Mouse (Mus musculus): ENCODE results near the gene Zfp106.

Gene Zfp106

DNA sequence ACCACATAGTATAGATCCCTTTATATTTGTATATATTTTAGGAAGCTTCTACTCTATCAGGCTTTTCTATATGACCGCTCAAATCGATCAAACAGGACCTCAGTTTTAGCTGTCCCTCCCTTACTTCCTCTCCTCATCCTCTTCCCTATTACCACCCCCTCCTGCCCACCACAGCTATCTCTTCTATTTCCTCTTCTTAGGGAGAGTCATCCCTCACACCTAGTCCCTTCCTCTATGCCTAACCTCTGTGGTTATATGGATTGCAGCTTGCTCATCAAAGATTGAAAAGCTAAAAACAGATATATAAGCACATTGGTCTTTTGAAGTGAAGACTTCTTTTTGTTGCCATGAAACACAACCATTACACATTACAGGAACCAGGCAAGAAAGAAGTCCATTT, 18.9 kb downstream of the Zfp106 start:
- DNase-seq (ENCODE audit: low read depth), result no peak

DNA sequence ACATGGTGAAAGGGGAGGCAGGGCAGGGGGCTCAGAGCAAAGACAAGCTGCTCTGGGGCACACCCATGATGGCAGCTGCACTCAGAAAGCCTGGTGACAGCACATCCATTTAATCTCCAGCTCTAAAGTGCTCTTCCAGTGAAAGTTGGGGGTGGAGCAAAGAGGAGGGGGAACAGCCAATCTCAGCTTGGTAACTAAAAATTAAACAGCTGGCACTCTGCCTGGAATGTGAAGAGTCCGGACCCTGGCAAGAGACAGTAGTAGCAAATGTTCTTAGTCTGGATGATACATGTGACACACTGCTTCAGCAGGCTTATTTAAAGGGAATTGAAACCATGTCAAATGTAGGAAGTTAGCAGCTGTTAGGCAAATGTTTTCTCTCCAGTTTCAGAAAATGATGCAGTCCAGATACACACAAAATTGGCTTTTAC, 23.9 kb downstream of the Zfp106 start:
- no peak for DNase-seq (ENCODE audit: low read depth)

DNA sequence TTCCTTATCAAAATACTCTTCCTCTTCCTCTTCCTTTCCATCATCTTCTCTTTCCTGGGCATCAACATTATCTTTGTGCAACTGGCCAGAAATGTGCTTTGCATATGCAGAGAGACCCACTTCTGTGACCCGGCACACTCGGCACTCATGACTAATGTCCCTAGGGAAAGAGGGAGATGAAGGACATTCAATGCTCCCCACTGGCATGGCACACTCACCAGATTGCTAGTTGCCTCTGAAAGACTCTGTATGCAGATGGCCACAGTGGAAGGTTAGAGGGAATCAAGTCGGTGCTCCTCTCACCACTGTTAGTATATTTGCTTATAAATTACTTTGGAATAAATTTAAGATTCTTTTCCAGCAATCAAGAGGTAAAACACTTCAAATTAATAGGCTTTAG, 24.3 kb downstream of the Zfp106 start:
- DNase-seq (ENCODE audit: low read depth), result no peak

DNA sequence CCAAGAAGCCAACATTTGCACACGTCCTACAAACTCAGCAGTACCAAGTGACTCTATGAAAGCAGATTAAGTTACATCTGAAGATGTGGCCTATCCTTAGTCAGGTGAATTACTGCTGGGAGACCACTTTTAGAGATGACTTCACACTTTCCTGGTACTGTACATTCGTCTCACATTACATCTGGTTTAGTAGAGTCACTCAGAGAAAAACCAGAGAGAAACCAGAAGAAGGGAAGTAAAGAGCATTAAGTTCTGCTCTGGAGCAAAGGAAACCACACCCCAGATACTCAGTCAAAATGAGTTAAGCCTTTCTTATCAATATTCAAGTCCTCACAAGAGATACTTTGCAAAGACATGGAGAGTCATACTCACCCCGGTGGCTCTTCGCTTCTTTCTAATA, 32.4 kb downstream of the Zfp106 start:
- no peak for DNase-seq (ENCODE audit: low read depth)

DNA sequence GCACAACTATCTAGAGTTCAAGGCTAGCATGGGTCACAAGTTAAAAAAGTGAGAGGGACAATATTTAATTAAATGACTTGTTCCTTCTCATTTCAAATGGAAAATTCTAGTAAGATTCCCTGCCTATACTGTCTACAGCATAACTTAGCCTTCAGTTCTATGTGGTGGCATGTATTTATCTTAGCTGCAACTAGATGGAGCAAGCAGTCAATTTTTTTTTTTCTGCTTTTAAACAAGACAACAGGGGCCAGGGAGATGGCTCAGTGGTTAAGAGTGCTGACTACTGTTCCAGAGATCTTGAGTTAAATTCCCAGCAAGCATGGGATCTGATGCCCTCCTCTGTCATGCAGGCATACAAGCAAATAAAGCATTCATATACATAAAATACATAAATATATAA, 34.1 kb downstream of the Zfp106 start:
- DNase-seq (ENCODE audit: low read depth), result no peak

DNA sequence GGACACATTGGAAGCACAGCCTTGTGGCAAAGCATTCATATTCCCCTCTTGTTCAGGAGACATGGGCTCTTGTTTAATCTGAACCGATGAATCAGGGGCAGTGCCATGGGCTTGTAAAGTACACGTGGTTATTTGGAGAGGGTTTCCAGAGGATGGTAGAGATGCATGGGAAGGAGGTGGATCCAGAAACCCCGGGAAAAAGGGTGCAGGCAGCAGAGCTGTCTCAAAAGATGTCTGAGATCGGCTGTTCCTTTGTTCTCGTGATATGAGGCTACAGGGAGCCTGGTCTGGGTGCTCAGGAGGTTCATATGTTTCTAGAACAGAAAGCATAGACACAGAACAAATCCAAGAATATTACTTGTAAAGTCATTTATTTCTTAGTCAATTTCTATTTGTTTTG, 36.9 kb downstream of the Zfp106 start:
- no peak for DNase-seq (ENCODE audit: low read depth)

DNA sequence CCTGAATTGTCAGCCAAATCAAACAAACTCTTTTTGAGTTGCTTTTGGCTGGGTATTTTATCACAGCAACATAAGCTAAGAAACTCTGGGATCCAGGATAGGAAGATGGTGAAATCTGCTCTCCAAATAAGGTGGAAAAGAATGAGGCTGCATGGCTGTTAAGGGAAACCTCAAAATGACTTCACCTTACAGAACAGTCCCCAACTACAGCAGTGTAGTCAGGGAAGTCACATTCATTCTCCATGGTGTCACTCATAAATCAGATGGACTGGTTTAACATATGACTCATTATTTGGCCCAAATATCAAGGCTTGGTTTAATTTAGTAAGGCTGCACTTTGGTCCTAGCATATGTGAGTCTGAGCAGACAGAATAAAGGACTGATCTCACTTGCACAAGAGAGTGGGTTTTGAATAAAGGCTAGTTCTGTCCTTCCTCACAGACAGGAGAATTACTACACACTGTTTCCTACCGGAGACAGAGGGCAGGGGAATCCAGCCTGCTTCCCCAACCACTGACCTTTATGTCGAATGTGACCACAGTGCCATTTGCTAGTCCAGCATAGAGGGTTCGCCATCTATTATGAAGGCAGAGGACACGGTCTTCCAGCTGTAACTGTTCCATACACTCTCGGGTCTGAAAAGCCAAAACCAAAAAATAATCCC, 45.0 kb downstream of the Zfp106 start:
- no peak for DNase-seq (ENCODE audit: low read depth)

DNA sequence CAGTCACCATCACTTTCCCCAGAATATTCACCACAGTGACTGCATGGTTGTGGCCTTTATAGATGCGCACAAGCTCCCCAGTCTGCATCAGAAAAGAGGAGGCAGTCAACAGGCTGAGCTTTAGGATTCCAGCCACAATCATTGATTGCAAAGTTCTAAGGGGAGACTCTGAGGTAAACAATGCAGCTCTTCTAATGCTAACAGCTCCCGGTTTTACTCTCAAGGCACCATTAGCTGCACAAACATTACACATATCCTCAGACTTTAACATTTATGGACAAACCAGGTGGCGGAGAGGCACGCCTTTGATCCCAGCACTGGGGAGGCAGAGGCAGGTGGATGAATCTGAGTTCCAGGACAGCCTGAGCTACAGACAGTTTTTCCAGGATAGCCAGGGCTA, 49.5 kb downstream of the Zfp106 start:
- no peak for DNase-seq (ENCODE audit: low read depth)

DNA sequence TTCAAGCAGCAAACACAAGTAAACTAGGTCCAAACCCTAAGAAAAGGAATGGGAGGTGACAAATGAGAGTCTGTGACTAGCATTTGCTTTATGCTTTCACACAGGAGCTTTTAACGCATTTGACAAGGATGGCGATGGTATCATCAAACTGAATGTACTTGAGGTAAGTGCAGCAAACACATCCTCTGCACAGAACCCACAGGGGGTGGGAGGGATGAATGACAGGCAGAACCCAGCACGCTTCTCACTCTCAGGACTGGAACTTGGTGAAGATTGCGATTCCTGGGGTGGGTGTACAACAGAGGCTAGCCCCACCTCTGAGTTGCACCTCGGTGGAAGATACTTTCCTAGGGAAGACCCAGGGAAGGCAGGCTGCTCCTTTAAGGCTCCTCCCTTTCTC, 59.7 kb downstream of the Zfp106 start:
- no peak for DNase-seq (ENCODE audit: low read depth)

DNA sequence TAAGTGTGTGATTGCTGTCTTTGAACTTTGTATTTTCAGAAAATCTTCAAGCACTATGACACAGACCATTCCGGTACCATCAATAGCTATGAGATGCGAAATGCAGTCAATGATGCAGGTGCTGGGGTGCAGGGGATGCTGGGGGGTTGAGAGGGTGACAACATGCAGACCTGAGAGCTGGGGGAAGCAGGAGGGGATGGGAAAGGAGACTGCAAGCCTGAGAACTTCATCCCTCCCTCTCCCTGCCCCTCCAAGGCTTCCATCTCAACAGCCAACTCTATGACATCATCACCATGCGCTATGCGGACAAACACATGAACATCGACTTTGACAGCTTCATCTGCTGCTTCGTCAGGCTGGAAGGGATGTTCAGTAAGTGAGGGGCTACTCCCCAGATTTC, 60.5 kb downstream of the Zfp106 start:
- DNase-seq (ENCODE audit: low read depth), result no peak

DNA sequence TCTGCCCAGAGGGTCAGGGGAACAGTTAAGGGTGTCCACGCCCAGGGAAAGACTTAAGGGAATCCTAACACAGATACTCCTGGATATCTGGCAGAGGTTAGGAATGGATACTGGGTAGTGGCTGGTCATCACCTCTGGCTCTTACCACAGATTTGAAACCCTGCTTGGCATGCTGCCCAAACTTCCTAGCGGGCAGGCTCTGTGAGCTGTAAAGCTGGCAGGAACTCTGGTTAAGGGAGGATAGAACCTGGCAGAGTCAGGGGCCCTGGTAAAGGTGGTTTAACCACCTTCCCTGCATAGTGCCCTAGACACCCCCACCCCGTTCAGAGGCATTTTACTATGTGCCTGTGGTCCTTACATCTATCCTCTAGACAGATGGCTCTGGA, 61.0 kb downstream of the Zfp106 start:
- DNase-seq (ENCODE audit: low read depth), result no peak

DNA sequence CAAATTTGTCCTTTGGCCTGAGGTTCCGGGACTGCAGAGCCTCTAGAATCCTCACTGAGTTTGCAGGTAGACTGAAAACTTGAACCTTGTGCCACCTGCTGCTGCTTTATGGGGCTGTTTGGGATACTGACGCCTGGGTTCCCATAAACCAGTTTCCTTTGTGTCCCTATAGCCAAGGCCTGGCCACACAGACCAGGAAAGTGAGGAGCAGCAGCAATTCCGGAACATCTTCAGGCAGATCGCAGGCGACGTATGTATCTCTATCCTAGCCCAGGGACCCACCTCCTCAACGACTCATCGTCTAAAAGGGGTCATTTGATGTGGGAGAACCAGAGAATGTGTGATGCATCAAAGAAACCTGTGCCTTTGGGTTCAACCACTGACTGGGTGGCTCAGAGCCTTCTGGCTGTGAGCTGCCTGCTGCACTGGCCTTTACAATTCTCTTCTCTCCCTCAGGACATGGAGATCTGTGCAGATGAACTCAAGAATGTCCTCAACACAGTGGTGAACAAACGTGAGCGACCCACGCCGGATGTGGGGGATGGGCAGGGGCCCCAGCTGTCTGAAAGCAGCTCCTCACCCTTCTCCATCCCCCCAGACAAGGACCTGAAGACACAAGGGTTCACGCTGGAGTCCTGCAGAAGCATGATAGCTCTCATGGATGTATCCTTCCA, 61.6 kb downstream of the Zfp106 start:
- no peak for DNase-seq (ENCODE audit: low read depth)

DNA sequence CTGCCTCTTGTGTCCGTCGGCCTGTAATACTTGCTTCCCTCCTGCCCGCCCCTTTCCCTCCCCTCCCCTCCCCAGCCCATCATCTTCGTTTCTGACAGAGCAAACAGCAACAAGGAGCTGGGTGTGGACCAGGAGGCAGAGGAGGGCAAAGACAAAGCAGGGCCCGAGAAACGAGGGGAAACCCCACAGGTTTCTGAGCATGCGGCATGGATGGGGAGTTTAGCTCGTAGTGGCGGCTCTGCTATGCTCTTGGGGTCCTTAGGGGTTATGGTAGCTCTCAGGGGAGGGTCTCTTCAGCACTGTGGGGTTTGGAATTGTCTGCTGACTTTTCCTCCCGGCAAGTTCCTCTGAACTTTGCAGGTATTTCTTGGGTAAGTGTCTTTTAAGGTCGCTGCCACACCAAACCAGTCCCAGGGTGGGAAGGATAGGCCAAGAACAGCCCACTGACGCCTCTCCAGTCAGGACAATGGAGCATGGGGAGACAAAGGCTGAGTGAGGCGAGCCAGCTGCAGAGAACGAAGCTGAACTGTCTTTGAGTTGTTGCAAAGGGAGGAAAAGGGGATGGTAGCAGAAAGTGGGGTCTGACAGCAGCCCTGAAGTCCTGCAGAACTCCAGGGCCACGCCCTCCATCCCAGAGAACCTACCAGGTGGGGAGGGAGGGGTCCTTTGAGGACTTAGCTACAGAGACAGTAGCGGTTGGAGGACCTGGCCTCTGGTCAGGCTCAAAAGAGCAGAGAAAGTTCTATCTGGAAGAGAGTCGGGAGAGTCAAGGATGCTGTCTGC, 62.3 kb downstream of the Zfp106 start:
- DNase-seq (ENCODE audit: low read depth), result no peak

DNA sequence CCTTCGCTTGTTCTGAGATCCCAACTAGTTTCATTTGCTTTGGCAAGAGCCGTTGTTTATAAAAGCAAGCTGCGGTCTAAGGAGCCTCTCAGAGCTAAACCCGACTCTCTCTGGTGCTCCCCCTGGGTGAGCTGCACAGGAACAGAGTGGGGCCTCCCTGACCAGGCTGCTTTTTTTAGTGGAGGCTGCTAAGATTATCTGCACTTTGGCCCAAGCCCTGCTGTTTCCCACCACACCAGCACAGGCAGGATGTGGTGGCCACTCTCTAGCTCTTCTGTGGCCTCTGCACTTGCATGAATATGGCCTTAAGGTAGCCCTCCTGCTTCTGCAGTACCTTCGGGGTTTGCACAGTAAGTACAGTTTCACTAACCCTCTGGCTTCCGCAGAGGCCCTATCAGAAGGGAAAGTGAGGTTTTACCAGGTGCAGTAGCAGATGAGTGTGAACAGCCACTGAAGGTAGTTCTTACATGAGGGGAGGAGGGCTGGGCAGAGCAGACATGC, 63.6 kb downstream of the Zfp106 start:
- DNase-seq (ENCODE audit: low read depth), result peak; percentile 29

DNA sequence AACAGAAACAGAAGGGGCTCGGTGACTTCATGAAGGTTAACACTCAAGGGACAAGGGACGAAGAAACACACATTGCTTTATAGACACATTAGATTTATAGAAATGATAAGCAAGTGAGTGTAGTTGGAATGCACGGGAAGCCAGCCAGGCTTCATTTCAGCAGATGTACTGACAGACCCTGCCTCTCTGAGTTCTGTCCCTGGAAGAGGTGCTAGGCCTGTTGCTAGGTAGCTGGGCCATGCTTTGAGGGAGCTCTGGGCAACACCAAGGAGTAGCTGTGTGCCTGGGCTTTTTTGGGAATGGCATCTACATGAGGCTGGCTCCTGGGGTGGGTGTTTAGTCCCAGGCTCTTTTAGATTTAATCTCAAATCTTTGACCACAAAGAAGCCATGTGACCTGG, 67.1 kb downstream of the Zfp106 start:
- no peak for DNase-seq (ENCODE audit: low read depth)

DNA sequence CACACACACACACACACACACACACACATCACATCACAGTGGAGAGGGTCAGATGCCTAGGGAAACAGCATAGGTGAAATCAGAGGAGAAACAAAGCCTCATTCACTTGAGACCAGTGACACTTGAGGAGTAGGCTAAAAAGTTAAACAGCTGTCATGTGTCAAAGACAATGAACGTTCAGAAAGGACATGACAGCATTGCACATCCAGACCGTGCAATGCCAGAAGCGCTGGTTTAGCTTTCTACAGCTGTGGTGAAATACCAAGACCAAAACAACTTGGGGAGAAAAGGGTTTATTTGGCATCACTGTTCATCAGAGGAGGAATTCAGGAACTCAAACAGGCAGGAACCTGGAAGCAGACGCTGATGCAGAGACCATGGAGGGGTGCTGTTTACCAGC, 70.4 kb downstream of the Zfp106 start:
- DNase-seq (ENCODE audit: low read depth), result no peak

DNA sequence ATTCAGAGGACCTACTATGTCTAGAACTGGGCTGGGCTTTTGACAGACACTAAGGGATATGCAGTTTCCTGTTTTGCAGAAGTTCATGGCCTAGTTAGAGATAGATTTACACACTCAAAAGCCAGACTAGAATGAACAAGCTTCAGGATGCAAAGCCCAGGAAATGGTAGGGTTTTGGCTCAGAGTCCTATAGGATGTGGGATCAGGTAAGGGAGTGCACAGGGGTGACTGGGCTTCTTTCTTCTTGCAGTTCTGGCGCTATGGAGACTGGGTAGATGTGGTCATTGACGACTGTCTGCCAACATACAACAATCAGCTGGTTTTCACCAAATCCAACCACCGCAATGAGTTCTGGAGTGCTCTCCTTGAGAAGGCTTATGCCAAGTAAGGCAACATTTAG, 79.4 kb downstream of the Zfp106 start:
- no peak for DNase-seq (ENCODE audit: low read depth)

DNA sequence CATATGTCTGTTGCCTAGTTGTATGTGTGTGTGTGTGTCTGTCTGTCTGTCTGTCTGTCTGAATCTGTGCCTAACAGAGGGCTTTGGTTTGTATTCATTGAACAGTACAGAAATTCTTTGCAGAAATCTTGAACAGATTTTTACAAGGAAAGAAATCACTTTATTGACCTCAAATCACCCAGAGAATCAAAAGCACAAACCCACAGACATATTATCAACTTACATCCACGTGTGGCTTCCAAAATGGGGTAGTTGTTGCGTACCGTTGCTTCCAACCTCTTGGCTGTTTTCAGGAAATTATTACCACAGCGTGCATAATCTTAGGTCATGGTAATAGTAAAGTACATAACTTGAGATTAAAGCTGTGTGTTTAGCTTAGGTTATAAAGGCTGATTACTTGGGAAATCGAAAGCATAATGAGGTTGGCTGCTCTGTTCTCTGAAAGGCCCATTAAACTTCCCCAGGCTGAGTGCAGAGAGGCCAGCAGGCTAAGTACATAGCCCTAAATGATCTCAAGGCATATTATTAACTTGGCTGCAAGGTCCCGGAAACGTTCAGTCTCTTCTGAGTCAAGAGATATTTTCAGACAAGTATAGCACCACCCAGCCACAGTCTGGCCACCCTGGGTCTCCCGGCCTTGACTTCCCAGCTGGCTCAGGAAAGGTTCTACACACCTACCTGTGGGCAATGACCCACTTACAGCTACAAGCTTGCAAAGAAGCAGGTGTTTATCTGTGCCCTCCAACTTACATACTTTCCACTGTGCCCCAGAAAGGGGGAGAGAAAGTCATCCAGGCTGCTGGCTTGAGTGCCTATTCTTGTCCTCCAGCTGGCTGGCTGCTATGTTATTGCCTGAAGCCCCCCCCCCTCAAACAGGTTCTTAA, 80.9 kb downstream of the Zfp106 start:
- no peak for DNase-seq (ENCODE audit: low read depth)

DNA sequence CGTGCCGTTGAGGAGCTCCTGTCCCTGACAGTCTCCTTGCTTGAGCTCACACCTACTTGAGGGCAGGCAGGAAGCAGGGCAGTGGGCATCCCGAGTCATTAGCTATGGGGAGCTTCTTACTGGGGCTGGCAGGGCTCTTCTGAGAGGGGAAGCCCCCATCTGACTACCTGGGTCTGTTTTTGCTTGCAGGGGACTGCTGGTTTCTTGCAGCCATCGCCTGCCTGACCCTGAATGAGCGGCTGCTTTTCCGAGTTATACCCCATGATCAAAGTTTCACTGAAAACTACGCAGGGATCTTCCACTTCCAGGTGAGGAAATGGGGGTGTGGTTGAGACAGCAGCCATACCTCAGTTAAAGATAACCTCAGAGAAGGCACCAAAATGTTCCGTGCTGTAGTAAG, 81.7 kb downstream of the Zfp106 start:
- DNase-seq (ENCODE audit: low read depth), result no peak

DNA sequence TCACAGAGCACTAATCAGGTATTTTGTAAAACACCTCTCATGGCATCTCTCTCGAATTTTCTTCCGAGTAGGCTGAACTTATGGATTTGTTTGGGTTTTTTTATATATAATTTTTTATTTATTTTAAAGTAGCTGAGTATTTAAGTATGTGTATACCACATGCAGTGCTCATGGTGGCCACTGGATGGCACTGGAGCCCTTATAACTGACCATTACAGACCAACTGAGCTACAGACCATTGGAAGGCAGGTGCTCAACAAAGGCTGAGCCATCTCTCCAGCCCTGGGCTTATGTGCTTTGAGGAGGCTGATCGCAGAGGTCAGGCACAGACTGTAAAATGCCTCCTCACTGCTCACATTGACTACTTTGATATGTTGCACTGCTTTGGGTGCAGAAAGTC, 85.0 kb downstream of the Zfp106 start:
- peak; percentile 64 for DNase-seq (ENCODE audit: low read depth)

DNA sequence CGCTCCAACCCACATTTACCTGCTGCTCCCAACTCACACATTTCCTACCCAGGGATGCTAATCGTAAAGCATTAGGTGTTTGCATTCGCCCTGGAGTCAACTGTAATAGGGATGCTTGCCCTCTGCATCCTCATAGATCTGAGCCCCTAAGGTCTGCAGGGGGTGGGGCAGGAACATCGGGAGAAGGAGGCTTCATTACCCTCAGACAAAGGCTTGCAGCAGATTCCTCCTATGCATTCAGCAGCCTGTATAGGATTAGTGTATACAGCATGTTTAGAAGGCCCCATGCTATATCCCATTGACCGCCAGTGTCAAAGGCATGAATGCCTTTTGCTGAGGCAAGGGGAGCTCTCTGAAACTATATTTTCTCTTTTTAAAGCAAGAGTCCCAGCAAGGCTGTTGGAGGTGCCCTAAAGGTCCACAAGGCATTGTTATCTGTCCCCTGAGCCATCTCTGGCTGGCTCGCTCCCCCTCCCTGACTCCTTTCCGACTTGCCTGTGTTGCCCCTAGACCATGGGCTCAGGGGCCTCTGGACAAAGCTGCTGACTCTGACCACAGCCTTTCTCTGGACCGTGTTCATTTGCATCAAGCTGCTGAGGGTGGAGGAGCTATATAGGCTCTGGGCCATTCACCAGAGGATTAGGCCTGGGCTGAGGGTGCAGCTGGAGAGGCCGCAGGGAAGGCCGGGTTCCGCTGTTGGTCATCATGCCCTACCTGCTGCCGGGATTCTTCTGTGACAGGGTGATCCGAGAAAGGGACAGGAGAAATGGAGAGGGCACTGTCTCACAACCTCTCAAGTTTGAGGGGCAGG, 87.2 kb downstream of the Zfp106 start:
- DNase-seq (ENCODE audit: low read depth), result no peak

Measured in c-Kit-positive CD71-negative TER-119-negative erythroid progenitor cells, embryonic 14.5 days (primary cell).